Mouse (Mus musculus): ENCODE results near the gene Fgf2. TPM values are rescaled to one million over a fixed set of nuclear protein-coding genes. Genes with fewer than 3 reads are reported as not detected.

Fgf2 gene
- polyA plus RNA-seq (2015; fragmentation: Nextera tagmentation; extraction: Ambion mirVana): 0.63 and 1.1 TPM in 2 replicates

DNA sequence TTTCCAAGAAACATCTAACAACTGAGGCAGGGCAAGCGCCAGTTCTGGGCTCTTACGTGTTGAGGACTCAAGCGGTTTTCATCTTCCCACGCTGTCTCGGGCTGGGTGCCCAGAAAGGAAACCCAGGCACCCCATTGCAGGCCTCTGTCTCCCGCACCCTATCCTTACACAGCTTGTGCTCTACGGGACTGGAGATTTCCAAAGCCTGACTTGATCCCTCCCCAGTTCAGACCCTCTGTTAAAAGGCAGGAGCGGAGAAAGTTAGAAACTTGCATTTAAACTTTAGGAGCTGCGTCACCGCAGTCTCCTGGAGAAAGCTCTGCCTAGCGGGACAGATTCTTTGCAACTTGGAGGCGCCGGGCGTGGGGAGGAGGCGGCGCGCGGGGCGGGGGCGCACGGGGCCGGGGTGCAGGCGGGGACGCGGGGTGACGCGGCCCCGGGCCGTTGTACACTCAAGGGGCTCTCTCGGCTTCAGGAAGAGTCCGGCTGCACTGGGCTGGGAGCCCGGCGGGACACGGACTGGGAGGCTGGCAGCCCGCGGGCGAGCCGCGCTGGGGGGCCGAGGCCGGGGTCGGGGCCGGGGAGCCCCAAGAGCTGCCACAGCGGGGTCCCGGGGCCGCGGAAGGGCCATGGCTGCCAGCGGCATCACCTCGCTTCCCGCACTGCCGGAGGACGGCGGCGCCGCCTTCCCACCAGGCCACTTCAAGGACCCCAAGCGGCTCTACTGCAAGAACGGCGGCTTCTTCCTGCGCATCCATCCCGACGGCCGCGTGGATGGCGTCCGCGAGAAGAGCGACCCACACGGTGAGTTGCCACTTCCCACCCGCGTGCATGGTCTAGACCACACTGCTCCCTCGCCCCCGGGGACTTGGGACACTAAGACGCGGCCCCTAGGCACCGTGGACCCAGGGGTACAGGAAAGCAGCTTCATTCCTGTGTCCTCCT lies at the start of gene Fgf2:
Fgf2 (plus strand) TSS at position 126 of the 945 bp plus-strand sequence.
- peak within 1 kb of the TSS; percentile 90 for H3K4me2 ChIP-seq
- H3K36me3 ChIP-seq: no peaks in the 10 kb centered on the region
- H3K4me3 ChIP-seq (replicated peaks): peak within 1 kb of the TSS; percentile 53
- H3K27ac ChIP-seq (replicated peaks): no peak within 1 kb of the TSS
- peak; percentile 77; the same call in 1 of the 2 replicates for ATAC-seq (ENCODE audit: low FRiP score)
- H3K4me1 ChIP-seq: peaks cover 14% of the 10 kb centered on the region
- peak within 1 kb of the TSS; percentile 43 for H3K9ac ChIP-seq (replicated peaks)
- no peaks in the 10 kb centered on the region for H3K9me3 ChIP-seq (replicated peaks)
- peaks cover 34% of the 10 kb centered on the region for H3K27me3 ChIP-seq (replicated peaks)
- under 1% methylated on average over 68 of the region's 75 CpGs for WGBS

DNA sequence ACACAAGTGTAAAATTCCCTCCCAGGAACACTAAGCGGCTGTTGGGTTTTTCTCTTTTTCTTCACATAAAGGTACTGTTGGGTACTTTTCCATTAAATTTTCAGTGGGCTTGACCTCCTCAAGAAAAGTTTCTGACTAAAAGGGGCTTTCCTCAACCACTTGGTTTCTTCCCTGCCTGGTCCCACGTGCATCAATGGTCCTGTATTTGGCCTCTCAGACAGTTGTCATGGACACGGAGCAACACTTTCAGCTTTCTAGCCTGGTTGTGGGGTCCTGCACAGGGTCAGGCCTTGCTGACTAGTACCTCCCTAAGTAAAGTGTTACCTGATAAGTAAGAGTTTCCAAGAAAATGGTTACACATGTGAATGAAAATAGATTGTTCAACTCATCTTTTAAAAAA lies 48.7 kb upstream of the Fgf2 start:
- no peak for ATAC-seq (ENCODE audit: low FRiP score)
- no peaks in the 10 kb centered on the region for H3K4me1 ChIP-seq
- no peak overlapping the region for H3K4me3 ChIP-seq (replicated peaks)
- H3K9me3 ChIP-seq (replicated peaks): no peaks in the 10 kb centered on the region
- 86% methylated on average over 3 of the region's 3 CpGs for WGBS
- no peak overlapping the region for H3K4me2 ChIP-seq
- no peak overlapping the region for H3K9ac ChIP-seq (replicated peaks)
- H3K36me3 ChIP-seq: no peaks in the 10 kb centered on the region
- H3K27me3 ChIP-seq (replicated peaks): no peaks in the 10 kb centered on the region
- no peak overlapping the region for H3K27ac ChIP-seq (replicated peaks)

DNA sequence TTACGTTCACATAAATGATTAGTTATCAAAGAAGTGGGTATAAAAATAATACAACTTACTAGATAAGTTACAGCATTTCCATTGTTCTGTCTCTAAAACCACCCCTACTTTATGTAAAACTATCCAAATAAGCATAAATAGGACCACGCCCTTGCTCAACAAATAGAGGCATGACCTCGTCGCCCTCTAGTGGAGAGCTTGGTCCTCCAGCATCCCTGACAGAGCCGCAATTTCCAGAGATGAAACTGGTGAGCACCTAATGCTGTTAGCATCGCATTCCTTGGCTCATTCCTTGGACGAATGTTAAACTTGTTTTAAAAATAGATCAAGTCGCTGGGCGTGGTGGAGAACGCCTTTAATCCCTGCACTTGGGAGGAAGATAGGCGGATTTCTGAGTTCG lies 45.5 kb upstream of the Fgf2 start:
- H3K9ac ChIP-seq (replicated peaks): no peak overlapping the region
- H3K9me3 ChIP-seq (replicated peaks): no peaks in the 10 kb centered on the region
- no peaks in the 10 kb centered on the region for H3K36me3 ChIP-seq
- no peak overlapping the region for H3K27ac ChIP-seq (replicated peaks)
- no peak overlapping the region for H3K4me3 ChIP-seq (replicated peaks)
- ATAC-seq (ENCODE audit: low FRiP score): no peak
- no peaks in the 10 kb centered on the region for H3K27me3 ChIP-seq (replicated peaks)
- H3K4me1 ChIP-seq: no peaks in the 10 kb centered on the region
- no peak overlapping the region for H3K4me2 ChIP-seq
- 44% methylated on average over 12 of the region's 12 CpGs for WGBS

DNA sequence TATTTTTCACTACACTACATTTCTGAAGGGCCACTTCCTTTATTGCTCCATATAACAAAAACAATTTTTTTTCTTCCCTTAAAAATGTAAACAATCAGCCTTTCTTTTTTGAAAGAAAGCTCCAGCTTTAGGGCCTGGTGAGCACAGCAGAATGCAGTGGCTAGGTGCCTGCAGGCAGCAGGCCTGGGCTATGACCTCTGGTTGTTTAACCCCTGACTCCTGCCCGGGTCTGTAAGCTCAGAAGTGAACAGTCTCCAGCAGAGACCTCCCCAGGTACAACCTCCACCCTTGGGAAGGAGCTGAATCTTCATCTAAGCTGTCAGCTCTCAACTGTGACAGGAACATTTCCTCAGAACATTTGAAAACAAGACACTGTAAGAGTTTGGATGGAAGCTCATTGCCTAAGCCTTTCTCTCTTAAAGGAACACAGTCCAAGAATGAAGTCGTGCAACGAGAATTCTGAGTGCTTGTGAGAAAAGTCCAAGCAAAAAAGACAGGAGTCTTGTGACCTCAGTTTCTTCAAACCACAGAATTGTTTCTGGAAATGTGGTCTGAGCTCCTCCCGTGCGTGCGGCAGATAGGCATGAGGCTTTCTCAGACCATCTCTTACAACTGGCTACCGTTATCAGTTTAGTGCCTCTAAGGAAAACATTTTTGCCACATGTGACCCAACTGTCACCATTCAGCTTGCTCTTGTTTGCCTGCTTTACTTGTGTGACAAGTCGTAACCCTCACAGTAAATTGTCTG lies 44.6 kb upstream of the Fgf2 start:
- Histone ChIP-seq H3K27ac (replicated peaks) (no peak overlapping the region), H3K4me1 (no peaks in the 10 kb centered on the region), H3K36me3 (no peaks in the 10 kb centered on the region), H3K27me3 (replicated peaks) (no peaks in the 10 kb centered on the region), H3K9ac (replicated peaks) (no peak overlapping the region), H3K9me3 (replicated peaks) (no peaks in the 10 kb centered on the region), H3K4me2 (no peak overlapping the region), H3K4me3 (replicated peaks) (no peak overlapping the region)
- no peak for ATAC-seq (ENCODE audit: low FRiP score)
- 81% methylated on average over 8 of the region's 8 CpGs for WGBS

DNA sequence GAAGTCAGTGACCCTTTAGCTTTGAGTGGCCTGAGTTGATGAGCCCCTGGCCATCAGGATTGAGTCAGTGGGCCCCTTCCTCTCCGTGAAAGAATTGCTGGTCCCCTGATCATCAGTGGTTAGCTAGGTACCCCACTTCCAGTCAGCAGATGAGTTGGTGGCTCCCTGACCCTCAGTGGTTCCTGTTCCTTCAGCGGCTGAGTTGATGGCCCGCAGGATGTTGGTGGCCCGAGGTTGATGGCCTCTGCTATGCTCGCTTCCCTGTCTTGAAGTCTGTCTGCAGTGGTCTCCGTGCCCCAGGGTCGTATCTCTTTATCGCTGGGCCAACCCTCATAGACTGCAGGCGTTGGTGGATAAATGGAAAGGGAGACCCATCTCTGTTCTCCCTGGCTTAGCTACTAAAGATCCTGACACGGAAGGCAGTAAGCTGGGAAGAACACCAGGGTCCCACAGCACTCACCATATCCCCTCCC lies 36.2 kb upstream of the Fgf2 start:
- H3K4me1 ChIP-seq: peaks cover 11% of the 10 kb centered on the region
- H3K27ac ChIP-seq (replicated peaks): peak overlapping the region; percentile 84
- peak overlapping the region; percentile 60 for H3K4me3 ChIP-seq (replicated peaks)
- no peaks in the 10 kb centered on the region for H3K9me3 ChIP-seq (replicated peaks)
- no peaks in the 10 kb centered on the region for H3K36me3 ChIP-seq
- WGBS: 2% methylated on average over 10 of the region's 10 CpGs
- peak overlapping the region; percentile 77 for H3K4me2 ChIP-seq
- ATAC-seq (ENCODE audit: low FRiP score): no peak
- H3K27me3 ChIP-seq (replicated peaks): no peaks in the 10 kb centered on the region
- H3K9ac ChIP-seq (replicated peaks): peak overlapping the region; percentile 81

DNA sequence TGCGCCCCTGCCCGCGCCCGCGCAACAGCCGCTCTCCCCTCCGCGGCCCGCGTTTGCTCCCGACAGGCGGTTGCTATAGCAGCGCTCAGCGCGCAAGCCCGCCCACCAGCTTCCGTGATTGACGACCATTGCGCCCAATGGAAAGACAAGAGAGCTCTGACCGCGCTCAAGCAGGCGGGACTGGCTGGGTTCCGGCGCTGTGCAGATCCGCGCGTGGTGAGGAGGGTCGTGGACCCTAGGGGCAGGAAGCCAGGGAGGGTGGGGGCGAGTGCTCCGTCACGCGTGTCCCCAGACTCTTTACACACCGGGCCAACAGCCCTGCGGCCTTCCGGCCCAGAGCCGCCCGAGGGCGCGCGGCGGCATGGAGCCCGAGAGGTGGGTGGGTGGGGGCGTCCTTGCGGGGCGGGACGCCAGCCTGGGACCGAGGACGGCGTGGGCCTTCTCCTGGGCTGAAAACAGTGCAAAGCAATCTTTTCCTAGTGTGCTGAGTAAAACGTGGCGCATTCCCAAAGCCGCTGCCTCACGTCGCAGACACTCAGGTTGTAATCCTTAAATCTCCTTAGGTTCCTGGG lies 35.7 kb upstream of the Fgf2 start, which contains the start of the genes Bbs12 and Cetn4:
Bbs12 (plus strand) TSS at position 185 of the 572 bp plus-strand sequence.
Cetn4 (minus strand) TSS at position 339 of the 572 bp plus-strand sequence.
- peak within 1 kb of the TSS; percentile 81 for H3K9ac ChIP-seq (replicated peaks)
- no peaks in the 10 kb centered on the region for H3K9me3 ChIP-seq (replicated peaks)
- ATAC-seq (ENCODE audit: low FRiP score): peak; percentile 100
- H3K4me1 ChIP-seq: peaks cover 11% of the 10 kb centered on the region
- under 1% methylated on average over 54 of the region's 54 CpGs for WGBS
- H3K36me3 ChIP-seq: no peaks in the 10 kb centered on the region
- peak within 1 kb of the TSS; percentile 60 for H3K4me3 ChIP-seq (replicated peaks)
- peak within 1 kb of the TSS; percentile 84 for H3K27ac ChIP-seq (replicated peaks)
- no peaks in the 10 kb centered on the region for H3K27me3 ChIP-seq (replicated peaks)
- peak within 1 kb of the TSS; percentile 77 for H3K4me2 ChIP-seq

DNA sequence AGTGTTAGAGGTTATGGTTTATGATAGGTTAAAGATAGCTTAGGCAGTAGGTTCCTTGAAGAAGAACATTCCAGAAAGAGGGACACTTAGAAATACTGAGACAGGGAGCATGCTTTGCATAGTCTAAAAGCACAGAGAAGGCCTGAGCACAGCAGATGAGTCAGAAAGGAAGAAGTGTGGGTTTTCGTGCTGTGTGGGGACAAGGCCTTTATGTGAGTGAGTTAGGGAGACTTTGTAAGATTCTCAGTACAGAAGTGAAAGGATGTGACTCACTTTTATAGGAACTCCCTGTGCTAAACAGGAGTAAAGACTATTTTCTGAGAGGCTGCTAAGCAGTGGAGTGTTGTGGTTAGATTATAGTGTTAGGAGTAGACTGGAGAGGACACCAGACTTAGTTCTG lies 34.8 kb upstream of the Fgf2 start:
- Histone ChIP-seq H3K27ac (replicated peaks) (no peak overlapping the region), H3K27me3 (replicated peaks) (no peaks in the 10 kb centered on the region), H3K4me1 (peaks cover 11% of the 10 kb centered on the region), H3K9ac (replicated peaks) (no peak overlapping the region; the same call in 1 of the 2 replicates), H3K4me2 (peak overlapping the region; percentile 77), H3K9me3 (replicated peaks) (no peaks in the 10 kb centered on the region), H3K36me3 (no peaks in the 10 kb centered on the region), H3K4me3 (replicated peaks) (peak overlapping the region; percentile 60)
- ATAC-seq (ENCODE audit: low FRiP score): no peak
- WGBS: 37% methylated on average over 1 of the region's 1 CpGs

DNA sequence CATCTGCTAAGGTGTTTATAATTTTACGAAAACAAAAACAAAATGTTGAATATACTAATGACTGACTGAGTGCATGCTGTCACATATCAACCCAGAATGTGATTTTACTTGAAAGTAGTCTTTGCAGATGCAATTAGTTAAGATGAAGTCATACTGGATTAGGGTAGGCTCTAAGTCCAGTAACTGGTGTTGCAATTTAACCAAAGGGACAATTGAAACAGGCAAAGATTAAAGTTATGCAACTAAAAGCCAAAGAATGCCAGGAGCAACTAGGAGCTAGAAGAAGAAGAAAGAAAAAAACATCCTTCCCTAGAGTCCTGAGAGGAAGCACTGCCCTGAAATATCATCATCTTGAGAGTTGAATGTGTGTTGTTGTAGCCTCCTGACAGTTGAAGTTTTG lies 31.9 kb upstream of the Fgf2 start:
- no peaks in the 10 kb centered on the region for H3K9me3 ChIP-seq (replicated peaks)
- ATAC-seq (ENCODE audit: low FRiP score): no peak
- no peaks in the 10 kb centered on the region for H3K27me3 ChIP-seq (replicated peaks)

DNA sequence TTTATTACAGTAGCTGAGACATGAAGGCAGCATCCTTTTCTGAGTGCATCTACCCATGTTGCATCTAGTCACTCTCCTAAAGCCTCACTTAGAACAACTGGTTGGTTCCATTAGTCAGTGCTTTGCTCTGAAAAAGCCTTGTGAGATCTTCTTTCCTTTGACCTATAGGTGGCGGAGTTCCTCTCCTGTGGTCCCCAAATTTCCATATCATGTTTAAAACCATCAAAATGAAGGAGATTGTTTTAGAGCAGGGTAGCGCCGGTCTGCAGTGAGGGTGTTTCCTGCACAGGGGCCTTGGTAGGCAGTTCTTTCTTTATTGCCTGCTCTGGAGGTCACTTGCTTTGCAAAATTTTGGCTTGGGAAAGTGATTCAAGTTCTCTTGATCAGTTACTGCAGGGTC lies 23.8 kb upstream of the Fgf2 start:
- WGBS: 63% methylated on average over 3 of the region's 3 CpGs
- Histone ChIP-seq H3K27me3 (replicated peaks) (no peaks in the 10 kb centered on the region), H3K9ac (replicated peaks) (no peak overlapping the region), H3K36me3 (peaks cover 11% of the 10 kb centered on the region; the same call in 1 of the 2 replicates), H3K4me3 (replicated peaks) (no peak overlapping the region), H3K4me1 (no peaks in the 10 kb centered on the region), H3K4me2 (no peak overlapping the region), H3K9me3 (replicated peaks) (no peaks in the 10 kb centered on the region), H3K27ac (replicated peaks) (no peak overlapping the region)
- ATAC-seq (ENCODE audit: low FRiP score): no peak

More for the DNA sequence above, 31.9 kb upstream of the Fgf2 start:
- Histone ChIP-seq H3K4me2 (no peak overlapping the region), H3K4me1 (peaks cover 11% of the 10 kb centered on the region), H3K36me3 (peaks cover 11% of the 10 kb centered on the region; the same call in 1 of the 2 replicates), H3K27ac (replicated peaks) (no peak overlapping the region), H3K9ac (replicated peaks) (no peak overlapping the region), H3K4me3 (replicated peaks) (no peak overlapping the region)
- 100% methylated on average over 1 of the region's 1 CpGs for WGBS

DNA sequence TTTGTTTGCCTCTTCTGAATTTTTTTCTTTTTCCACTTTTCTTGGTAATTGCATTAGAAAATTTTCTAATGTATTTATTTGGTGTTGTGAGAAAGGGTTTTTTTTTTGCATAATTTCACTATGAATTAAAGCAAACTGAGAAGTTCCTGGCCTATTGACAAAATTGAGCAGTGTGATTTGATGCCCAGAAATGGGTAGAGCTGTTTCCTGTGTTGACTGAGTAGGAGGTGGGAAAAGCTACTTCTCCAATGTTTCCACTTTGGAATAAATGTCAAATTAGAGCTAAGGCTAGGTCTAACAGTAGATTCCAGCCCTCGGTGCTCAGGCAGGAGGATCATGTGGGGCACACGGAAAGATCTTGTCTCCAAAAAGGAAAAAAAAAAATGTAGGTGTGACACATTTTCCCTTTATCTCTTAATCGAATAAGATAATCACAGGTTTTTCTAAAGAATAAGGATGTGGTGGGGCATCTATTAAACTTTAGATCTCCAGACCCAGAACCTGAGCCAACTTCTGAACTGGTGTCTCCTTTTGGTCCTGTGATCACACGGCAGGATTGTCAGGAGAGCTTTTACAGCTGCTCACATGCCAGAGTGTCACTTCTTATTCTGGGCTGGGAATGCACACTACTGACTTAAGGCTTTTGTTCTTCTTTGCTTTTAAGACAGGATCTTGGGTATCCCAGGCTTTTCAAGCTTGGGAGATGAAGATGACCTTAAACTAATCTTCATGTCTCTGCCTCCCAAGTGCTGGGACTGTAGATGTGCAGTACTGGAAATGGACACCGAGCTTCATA lies 22.6 kb upstream of the Fgf2 start:
- no peak overlapping the region for H3K27ac ChIP-seq (replicated peaks)
- WGBS: 88% methylated on average over 5 of the region's 5 CpGs
- H3K9me3 ChIP-seq (replicated peaks): no peaks in the 10 kb centered on the region
- ATAC-seq (ENCODE audit: low FRiP score): no peak
- no peak overlapping the region for H3K4me3 ChIP-seq (replicated peaks)
- H3K4me1 ChIP-seq: no peaks in the 10 kb centered on the region
- H3K27me3 ChIP-seq (replicated peaks): no peaks in the 10 kb centered on the region
- H3K4me2 ChIP-seq: no peak overlapping the region
- no peak overlapping the region for H3K9ac ChIP-seq (replicated peaks)
- 0 out of 2 replicates have a peak, but pooled peaks cover 3% of the 10 kb centered on the region for H3K36me3 ChIP-seq

DNA sequence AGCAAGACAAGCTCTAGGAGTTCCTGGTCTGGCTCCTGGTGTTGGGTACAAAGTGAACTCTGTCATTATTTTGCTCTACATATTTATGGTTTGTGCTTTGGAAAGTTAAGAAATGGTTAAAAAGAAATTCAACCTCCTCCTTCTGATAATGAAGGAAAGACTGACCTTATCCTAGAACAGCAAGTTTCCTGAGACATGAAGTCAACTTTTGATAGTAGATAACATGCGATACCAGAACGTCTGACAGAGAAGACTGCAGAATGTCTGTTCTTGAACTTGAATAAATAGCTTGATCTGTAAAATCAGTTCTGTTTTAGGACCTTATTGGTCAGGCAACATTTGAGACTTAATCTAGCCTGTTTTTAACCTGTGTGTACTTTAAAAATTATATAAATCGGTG lies 21.5 kb upstream of the Fgf2 start:
- no peak for ATAC-seq (ENCODE audit: low FRiP score)

More for the DNA sequence above, 21.5 kb upstream of the Fgf2 start:
- H3K9me3 ChIP-seq (replicated peaks): no peaks in the 10 kb centered on the region
- WGBS: 93% methylated on average over 3 of the region's 3 CpGs
- no peak overlapping the region for H3K4me2 ChIP-seq
- H3K4me3 ChIP-seq (replicated peaks): no peak overlapping the region
- no peaks in the 10 kb centered on the region for H3K36me3 ChIP-seq
- no peak overlapping the region for H3K9ac ChIP-seq (replicated peaks)
- H3K27me3 ChIP-seq (replicated peaks): no peaks in the 10 kb centered on the region
- H3K27ac ChIP-seq (replicated peaks): no peak overlapping the region
- H3K4me1 ChIP-seq: no peaks in the 10 kb centered on the region

Measured in neural tube, embryonic 15.5 days (tissue).